Mouse (Mus musculus) bone marrow macrophage, adult 2 months (primary cell): Measurements from ENCODE around the gene Ppp1r9a.

Experiments used
- CTCF ChIP-seq: IDR thresholded peaks from 2 replicates; pipeline ENCODE4 v1.5.1; 2012; ENCODE audit warnings: low read depth, mild to moderate bottlenecking, low read length, moderate library complexity
- POLR2A ChIP-seq: IDR thresholded peaks from 2 replicates; pipeline ENCODE4 v1.6.1; 2012; ENCODE audit warnings: mild to moderate bottlenecking, low read depth, low read length, borderline replicate concordance

DNA sequence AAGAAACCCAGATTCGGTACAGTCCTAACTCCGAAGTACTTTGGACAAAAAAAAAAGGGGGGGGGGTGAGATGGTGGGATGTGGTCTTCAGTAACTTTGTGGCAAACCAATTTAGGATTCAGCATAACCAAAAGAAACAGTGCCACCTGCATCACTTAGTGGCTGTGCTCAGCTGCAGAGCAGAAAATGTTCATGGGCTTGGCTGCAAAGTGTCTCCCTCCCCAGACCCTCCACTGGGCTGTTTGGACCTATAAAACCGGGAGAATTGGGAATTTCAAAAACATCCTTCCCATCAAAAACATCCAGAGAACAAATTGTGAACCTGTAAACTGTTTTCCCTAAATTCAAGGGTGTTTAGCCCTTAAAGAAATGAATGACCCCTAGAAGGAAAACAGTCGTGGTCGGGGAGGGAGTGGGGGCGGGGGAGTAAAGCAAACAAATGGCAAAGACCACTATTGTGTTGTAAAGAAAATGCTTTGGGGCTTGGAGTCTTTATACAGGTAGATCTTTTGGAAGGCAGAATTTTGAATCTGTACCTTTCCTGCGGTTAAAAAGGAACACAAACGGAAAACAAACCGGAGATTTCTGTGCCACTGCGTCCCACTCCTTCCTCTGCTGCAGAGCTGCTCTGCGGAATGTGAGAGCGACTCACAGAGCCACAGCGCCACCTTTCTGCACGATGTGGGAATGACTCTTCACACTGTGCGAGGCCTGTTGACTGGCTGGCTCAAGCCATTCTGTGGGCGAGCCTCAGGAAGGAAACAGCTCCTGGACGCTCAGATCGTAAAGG, 207.4 kb downstream of the Ppp1r9a start:
- TF ChIP-seq CTCF (peak; percentile 77), POLR2A (no peak)
